In the genomic region with DNA sequence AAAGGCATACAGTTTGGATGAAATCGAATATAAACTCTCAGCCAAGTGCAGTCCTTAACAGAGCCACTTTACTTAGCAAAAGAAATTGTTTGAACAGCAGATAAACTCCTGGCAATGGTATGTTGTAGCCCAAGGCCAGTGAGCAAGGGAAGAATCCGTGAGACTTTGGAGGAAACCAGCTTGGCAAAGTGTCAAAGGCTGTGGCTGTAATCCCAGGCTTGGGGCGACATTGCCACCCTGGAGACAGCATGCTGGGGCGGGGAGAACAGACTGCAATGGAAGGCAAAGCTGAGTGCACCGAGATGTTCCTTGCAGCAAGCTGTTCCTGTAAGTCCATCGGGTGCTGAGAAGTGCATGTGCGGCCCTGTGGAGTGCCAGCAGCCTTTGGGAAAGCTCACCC, we compare ENCODE assay signal across 11 mouse cellular contexts.
DNase-seq lines count a peak whose midpoint lies in the region; ATAC-seq and TF ChIP-seq lines count a peak whose summit lies in the region.
"Had no signal": no experiment of that assay in that cellular context is flagged by ENCODE, and none has a peak within 500 bp of the region (broad histone marks: within the 10 kb centered on the region; RNA-seq: fewer than 3 reads in every experiment).

No protein-coding gene starts in this region.

- no peak overlapping the region for H3K27ac ChIP-seq in forebrain, postnatal 0 days (ENCODE audit: low read depth, low read length)
- no peak overlapping the region for H3K27ac ChIP-seq in forebrain, embryonic 10.5 days
- H3K27ac ChIP-seq in midbrain, embryonic 14.5 days (replicated peaks; ENCODE audit: low read depth, low read length): no peak overlapping the region
- H3K27ac ChIP-seq in midbrain, embryonic 13.5 days: no peak overlapping the region
- H3K27ac ChIP-seq: liver, embryonic 14.5 days; neural tube, embryonic 13.5 days had no signal

- H3K27me3 ChIP-seq in forebrain, postnatal 0 days (ENCODE audit: insufficient read depth, low read length): 0 out of 2 replicates have a peak, but pooled peaks cover 3% of the 10 kb centered on the region
- peaks cover 38% of the 10 kb centered on the region for H3K27me3 ChIP-seq in forebrain, embryonic 10.5 days (ENCODE audit: poor library complexity, severe bottlenecking)
- peaks cover 4% of the 10 kb centered on the region; the same call in 1 of the 2 replicates for H3K27me3 ChIP-seq in midbrain, embryonic 14.5 days (ENCODE audit: control insufficient read depth, insufficient read depth, low read length)
- H3K27me3 ChIP-seq in midbrain, embryonic 13.5 days: peaks cover 6% of the 10 kb centered on the region; the same call in 1 of the 2 replicates

- no peak overlapping the region for H3K9ac ChIP-seq in forebrain, postnatal 0 days
- H3K9ac ChIP-seq in midbrain, embryonic 14.5 days (replicated peaks; ENCODE audit: low read length): no peak overlapping the region
- no peak overlapping the region for H3K9ac ChIP-seq in midbrain, embryonic 13.5 days (replicated peaks)
- H3K9ac ChIP-seq: liver, embryonic 14.5 days; neural tube, embryonic 13.5 days had no signal

- no peaks in the 10 kb centered on the region for H3K36me3 ChIP-seq in forebrain, postnatal 0 days (ENCODE audit: insufficient read depth)
- no peaks in the 10 kb centered on the region for H3K36me3 ChIP-seq in forebrain, embryonic 10.5 days (replicated peaks)
- H3K36me3 ChIP-seq in midbrain, embryonic 14.5 days (ENCODE audit: control insufficient read depth, insufficient read depth, low read length): no peaks in the 10 kb centered on the region
- H3K36me3 ChIP-seq in midbrain, embryonic 13.5 days: no peaks in the 10 kb centered on the region
- H3K36me3 ChIP-seq: neural tube, embryonic 13.5 days had no signal

- no peak overlapping the region for H3K4me3 ChIP-seq in forebrain, postnatal 0 days (ENCODE audit: low read depth, low read length)
- H3K4me3 ChIP-seq in forebrain, embryonic 10.5 days: no peak overlapping the region
- H3K4me3 ChIP-seq in midbrain, embryonic 14.5 days (replicated peaks; ENCODE audit: low read depth, low read length): no peak overlapping the region
- no peak overlapping the region for H3K4me3 ChIP-seq in midbrain, embryonic 13.5 days (replicated peaks)
- H3K4me3 ChIP-seq: neural tube, embryonic 13.5 days had no signal

- no peak for TF ChIP-seq CTCF in forebrain, postnatal 0 days (IDR thresholded peaks at IDR 0.05; ENCODE audit: low read depth)

- H3K4me1 ChIP-seq in forebrain, postnatal 0 days (ENCODE audit: insufficient read depth): no peaks in the 10 kb centered on the region
- H3K4me1 ChIP-seq in forebrain, embryonic 10.5 days: peaks cover 11% of the 10 kb centered on the region
- peaks cover 11% of the 10 kb centered on the region for H3K4me1 ChIP-seq in midbrain, embryonic 14.5 days (ENCODE audit: control insufficient read depth, insufficient read depth, low read length)
- peaks cover 10% of the 10 kb centered on the region for H3K4me1 ChIP-seq in midbrain, embryonic 13.5 days (replicated peaks)

- DNase-seq in forebrain, postnatal 0 days: peak; percentile 71
- DNase-seq in forebrain, embryonic 10.5 days (ENCODE audit: extremely low spot score, low spot score): no peak
- DNase-seq in midbrain, embryonic 14.5 days: peak; percentile 57
- DNase-seq in heart, postnatal 36 days: peak; percentile 9 to 18
- peak; percentile 63 for DNase-seq in ovary, postnatal 36 days (ENCODE audit: low spot score)
- DNase-seq in kidney, postnatal 10 days: no peak

- intact Hi-C loops in heart, postnatal 36 days (cut with DNase I): no loop called here

- peak; percentile 72 for ATAC-seq in forebrain, postnatal 0 days
- ATAC-seq in midbrain, embryonic 14.5 days (ENCODE audit: low FRiP score, low TSS enrichment): no peak
- ATAC-seq in midbrain, embryonic 13.5 days: no peak
- no peak for ATAC-seq in megakaryocyte, adult 5-6 weeks (ENCODE audit: poor library complexity, severe bottlenecking)
- ATAC-seq: CD4-positive, CD25-positive, alpha-beta regulatory T cell, adult 4 months had no signal

- H3K9me3 ChIP-seq in forebrain, postnatal 0 days (ENCODE audit: low read length): no peaks in the 10 kb centered on the region
- no peaks in the 10 kb centered on the region for H3K9me3 ChIP-seq in forebrain, embryonic 10.5 days
- H3K9me3 ChIP-seq in midbrain, embryonic 14.5 days (ENCODE audit: control insufficient read depth, low read length): no peaks in the 10 kb centered on the region
- no peaks in the 10 kb centered on the region for H3K9me3 ChIP-seq in midbrain, embryonic 13.5 days
- H3K9me3 ChIP-seq: neural tube, embryonic 13.5 days had no signal

- no peak overlapping the region for H3K4me2 ChIP-seq in forebrain, postnatal 0 days (ENCODE audit: low read depth)
- no peak overlapping the region for H3K4me2 ChIP-seq in midbrain, embryonic 14.5 days (ENCODE audit: low read length)
- H3K4me2 ChIP-seq in midbrain, embryonic 13.5 days (replicated peaks): no peak overlapping the region
- H3K4me2 ChIP-seq: neural tube, embryonic 13.5 days had no signal

- WGBS in forebrain, postnatal 0 days: 48% methylated on average over 7 of the region's 7 CpGs
- WGBS in forebrain, embryonic 10.5 days: 79% methylated on average over 7 of the region's 7 CpGs
- WGBS in midbrain, embryonic 14.5 days: 69% methylated on average over 7 of the region's 7 CpGs
- 78% methylated on average over 7 of the region's 7 CpGs for WGBS in midbrain, embryonic 13.5 days

Comparison
In these comparisons a context has a peak if more than half of its experiments do, and no peak if none do; other contexts are left out.
1. DNase-seq: peak in forebrain, postnatal 0 days (single experiment), midbrain, embryonic 14.5 days (single experiment), heart, postnatal 36 days (2 of 2) and ovary, postnatal 36 days (single experiment); none in forebrain, embryonic 10.5 days (single experiment) and kidney, postnatal 10 days (single experiment).